Comparison of ENCODE assay signal across 17 mouse cellular contexts in the genomic region with DNA sequence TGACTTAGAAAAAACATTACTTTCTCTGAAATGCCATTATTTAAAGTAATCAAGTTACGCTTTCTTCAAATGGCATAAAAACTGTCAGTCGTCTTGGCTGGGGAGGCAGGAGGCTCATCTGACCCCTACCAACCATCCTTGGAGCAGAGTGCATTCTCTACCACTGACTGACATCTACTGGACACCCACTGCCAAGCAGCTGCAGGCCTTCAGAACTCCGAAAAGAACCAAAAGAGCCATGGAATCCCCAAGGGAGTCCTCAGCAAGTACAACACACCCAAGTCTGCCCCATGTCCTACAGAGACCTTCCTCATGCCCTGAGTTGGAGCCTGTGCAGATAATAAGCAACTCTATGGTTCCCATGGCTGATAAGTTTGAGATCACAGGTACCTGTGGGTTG. TPM values are rescaled to one million over a fixed set of nuclear protein-coding genes. Genes with fewer than 3 reads are reported as not detected.
DNase-seq lines count a peak whose midpoint lies in the region; ATAC-seq and TF ChIP-seq lines count a peak whose summit lies in the region.
"Had no signal": no experiment of that assay in that cellular context is flagged by ENCODE, and none has a peak within 500 bp of the region (broad histone marks: within the 10 kb centered on the region; RNA-seq: fewer than 3 reads in every experiment).

No protein-coding gene starts in this region.

- no peaks in the 10 kb centered on the region for H3K9me3 ChIP-seq in hindbrain, postnatal 0 days (ENCODE audit: low read length)
- no peaks in the 10 kb centered on the region for H3K9me3 ChIP-seq in hindbrain, embryonic 12.5 days (replicated peaks)
- H3K9me3 ChIP-seq in ES-Bruce4 (replicated peaks; ENCODE audit: control insufficient read depth, insufficient read depth, low read length, poor library complexity, severe bottlenecking) = no peaks in the 10 kb centered on the region
- H3K9me3 ChIP-seq: forebrain, embryonic 12.5 days; intestine, embryonic 15.5 days; limb, embryonic 15.5 days; midbrain, embryonic 12.5 days had no signal

- TF ChIP-seq CTCF in hindbrain, postnatal 0 days (IDR thresholded peaks at IDR 0.05; ENCODE audit: low read depth) = peak; percentile 33
- peak; percentile 47 for TF ChIP-seq CTCF in layer of hippocampus, adult 2 months (conservative IDR thresholded peaks at IDR 0.05)
- TF ChIP-seq CTCF in ES-Bruce4 (IDR thresholded peaks at IDR 0.05; ENCODE audit: low read depth, low read length) = peak; percentile 13
- peak; percentile 35; the same call in 1 of the 2 replicates for TF ChIP-seq CTCF in embryonic fibroblast, embryonic 13.5 days (IDR thresholded peaks at IDR 0.05; ENCODE audit: borderline replicate concordance, insufficient read depth, low read length)

- H3K9ac ChIP-seq in hindbrain, postnatal 0 days (replicated peaks; ENCODE audit: low read length) = no peak overlapping the region
- no peak overlapping the region for H3K9ac ChIP-seq in hindbrain, embryonic 12.5 days
- H3K9ac ChIP-seq in ES-Bruce4 (ENCODE audit: low read depth, poor library complexity, severe bottlenecking) = no peak overlapping the region
- H3K9ac ChIP-seq: forebrain, embryonic 12.5 days; intestine, embryonic 15.5 days; limb, embryonic 15.5 days; lung, embryonic 14.5 days; midbrain, embryonic 12.5 days had no signal

- no peak for TF ChIP-seq EP300 in ES-Bruce4 (IDR thresholded peaks at IDR 0.05; ENCODE audit: insufficient read depth, low read depth, low read length)

- H3K4me1 ChIP-seq in hindbrain, postnatal 0 days (ENCODE audit: insufficient read depth, low read length) = no peaks in the 10 kb centered on the region
- no peaks in the 10 kb centered on the region for H3K4me1 ChIP-seq in hindbrain, embryonic 12.5 days
- H3K4me1 ChIP-seq in ES-Bruce4 (ENCODE audit: control insufficient read depth, insufficient read depth, low read length) = no peaks in the 10 kb centered on the region
- H3K4me1 ChIP-seq in embryonic fibroblast, embryonic 13.5 days (ENCODE audit: control insufficient read depth, insufficient read depth, low read length) = no peaks in the 10 kb centered on the region
- H3K4me1 ChIP-seq: forebrain, embryonic 12.5 days; intestine, embryonic 15.5 days; limb, embryonic 15.5 days; midbrain, embryonic 12.5 days had no signal

- H3K36me3 ChIP-seq in hindbrain, postnatal 0 days (ENCODE audit: insufficient read depth, low read length) = no peaks in the 10 kb centered on the region
- no peaks in the 10 kb centered on the region for H3K36me3 ChIP-seq in hindbrain, embryonic 12.5 days
- H3K36me3 ChIP-seq in ES-Bruce4 (ENCODE audit: control insufficient read depth, insufficient read depth, low read length, poor library complexity, severe bottlenecking) = no peaks in the 10 kb centered on the region
- H3K36me3 ChIP-seq: forebrain, embryonic 12.5 days; intestine, embryonic 15.5 days; limb, embryonic 15.5 days; midbrain, embryonic 12.5 days had no signal

- DNase-seq in hindbrain, postnatal 0 days (ENCODE audit: low spot score) = no peak
- no peak for DNase-seq in layer of hippocampus, adult 2 months (ENCODE audit: low spot score in 2 of 2)
- DNase-seq in layer of hippocampus, postnatal 25 days (ENCODE audit: extremely low spot score in 1 of 2, low spot score in 1 of 2) = no peak
- DNase-seq: adrenal gland, adult 2 months; cerebellum, adult 9-11 months; lung, embryonic 14.5 days; retina, postnatal 1 day; right cerebral cortex, postnatal 4 days; thymus, postnatal 36 days had no signal

- no peak overlapping the region for H3K4me2 ChIP-seq in hindbrain, postnatal 0 days (ENCODE audit: low read depth, low read length)
- no peak overlapping the region for H3K4me2 ChIP-seq in hindbrain, embryonic 12.5 days (replicated peaks)
- H3K4me2 ChIP-seq: forebrain, embryonic 12.5 days; intestine, embryonic 15.5 days; limb, embryonic 15.5 days; lung, embryonic 14.5 days; midbrain, embryonic 12.5 days had no signal

- H3K27ac ChIP-seq in hindbrain, postnatal 0 days = no peak overlapping the region
- no peak overlapping the region for H3K27ac ChIP-seq in hindbrain, embryonic 12.5 days
- no peak overlapping the region for H3K27ac ChIP-seq in layer of hippocampus, adult 2 months
- no peak overlapping the region for H3K27ac ChIP-seq in ES-Bruce4 (ENCODE audit: insufficient read depth, low read length)
- H3K27ac ChIP-seq in embryonic fibroblast, embryonic 13.5 days (ENCODE audit: insufficient read depth, low read length) = no peak overlapping the region
- H3K27ac ChIP-seq: forebrain, embryonic 12.5 days; intestine, embryonic 15.5 days; limb, embryonic 15.5 days; midbrain, embryonic 12.5 days had no signal

- TF ChIP-seq POLR2A in ES-Bruce4 (IDR thresholded peaks at IDR 0.05; ENCODE audit: insufficient read depth, low read length) = no peak
- no peak for TF ChIP-seq POLR2A in embryonic fibroblast, embryonic 13.5 days (IDR thresholded peaks at IDR 0.05; ENCODE audit: low read depth, low read length)

- ATAC-seq in hindbrain, postnatal 0 days = no peak
- no peak for ATAC-seq in hindbrain, embryonic 12.5 days (ENCODE audit: low FRiP score)
- ATAC-seq in inflammation-experienced regulatory T-cells, adult 6 months = no peak
- ATAC-seq: intestine, embryonic 15.5 days had no signal

- no peaks in the 10 kb centered on the region for H3K27me3 ChIP-seq in hindbrain, postnatal 0 days (ENCODE audit: insufficient read depth, low read length)
- H3K27me3 ChIP-seq in hindbrain, embryonic 12.5 days = no peaks in the 10 kb centered on the region
- no peaks in the 10 kb centered on the region for H3K27me3 ChIP-seq in ES-Bruce4 (ENCODE audit: control insufficient read depth, insufficient read depth, low read length, poor library complexity, severe bottlenecking)
- H3K27me3 ChIP-seq: forebrain, embryonic 12.5 days; intestine, embryonic 15.5 days; limb, embryonic 15.5 days; midbrain, embryonic 12.5 days had no signal

- no peak overlapping the region for H3K4me3 ChIP-seq in hindbrain, postnatal 0 days (ENCODE audit: low read length)
- H3K4me3 ChIP-seq in hindbrain, embryonic 12.5 days = no peak overlapping the region
- no peak overlapping the region for H3K4me3 ChIP-seq in layer of hippocampus, adult 2 months
- no peak overlapping the region for H3K4me3 ChIP-seq in ES-Bruce4 (ENCODE audit: low read depth, low read length)
- H3K4me3 ChIP-seq in embryonic fibroblast, embryonic 13.5 days (ENCODE audit: insufficient read depth, low read length) = no peak overlapping the region
- H3K4me3 ChIP-seq: forebrain, embryonic 12.5 days; intestine, embryonic 15.5 days; limb, embryonic 15.5 days; midbrain, embryonic 12.5 days had no signal

- 75% methylated on average over 3 of the region's 3 CpGs for WGBS in hindbrain, postnatal 0 days
- 80% methylated on average over 3 of the region's 3 CpGs for WGBS in hindbrain, embryonic 12.5 days

RNA-seq across cellular contexts. Expression of a gene that starts 8.6 kb away (rescaled TPM):
- total RNA-seq in hindbrain, postnatal 0 days (2014; rRNA removed) = 109 and 182 TPM in 2 replicates
- polyA plus RNA-seq in hindbrain, postnatal 0 days (2015; fragmentation: Nextera tagmentation; extraction: Ambion mirVana) = 215 and 218 TPM in 2 replicates
- polyA plus RNA-seq in hindbrain, embryonic 12.5 days (2016; fragmentation: Nextera tagmentation; extraction: Ambion mirVana) = 281 and 290 TPM in 2 replicates
- total RNA-seq in layer of hippocampus, adult 2 months (2021) = 10 to 100 TPM; 83.2 to 90.8 TPM
- total RNA-seq in layer of hippocampus, postnatal 25 days (2021) = 10 to 100 TPM; 79.6 to 97.1 TPM
- polyA plus RNA-seq in ES-Bruce4 (2011; ENCODE audit: insufficient read depth, insufficient read length, low read depth, missing spikeins) = 202 and 217 TPM in 2 replicates
- 509 and 883 TPM in 2 replicates for polyA plus RNA-seq in embryonic fibroblast, embryonic 13.5 days (2011; ENCODE audit: insufficient read length, low read depth, missing spikeins)
- polyA plus RNA-seq in inflammation-experienced regulatory T-cells, adult 6 months (2017; shearing (Covaris generic)) = 100 to 1,000 TPM; 198 to 289 (median 230) TPM
